Comparison of ENCODE assay signal across 8 mouse cellular contexts in genomic region chr12:102282763-102283482, GRCm38 (mm10). TPM values are rescaled to one million over a fixed set of nuclear protein-coding genes. Genes with fewer than 3 reads are reported as not detected.
DNase-seq lines count a peak whose midpoint lies in the region; ATAC-seq and TF ChIP-seq lines count a peak whose summit lies in the region.

Rin3 (plus strand) TSS chr12:102283048.

- ATAC-seq in lung, embryonic 14.5 days (ENCODE audit: insufficient read depth) = peak; percentile 63
- ATAC-seq in neural tube, embryonic 14.5 days (ENCODE audit: low read depth) = peak; percentile 67

- peak within 1 kb of the TSS; percentile 75 for H3K4me3 ChIP-seq in embryonic facial prominence, embryonic 10.5 days
- peak within 1 kb of the TSS; percentile 62 for H3K4me3 ChIP-seq in lung, embryonic 14.5 days (ENCODE audit: low read depth, low read length)
- peak within 1 kb of the TSS; percentile 52 for H3K4me3 ChIP-seq in neural tube, embryonic 14.5 days (ENCODE audit: low read depth, low read length)

- H3K4me1 ChIP-seq in embryonic facial prominence, embryonic 10.5 days = peaks cover 24% of the 10 kb centered on the region
- peaks cover 37% of the 10 kb centered on the region for H3K4me1 ChIP-seq in lung, embryonic 14.5 days (ENCODE audit: insufficient read depth)
- peaks cover 8% of the 10 kb centered on the region for H3K4me1 ChIP-seq in neural tube, embryonic 14.5 days (ENCODE audit: control insufficient read depth, insufficient read depth, low read length)

- H3K36me3 ChIP-seq in embryonic facial prominence, embryonic 10.5 days (replicated peaks) = no peaks in the 10 kb centered on the region
- no peaks in the 10 kb centered on the region for H3K36me3 ChIP-seq in lung, embryonic 14.5 days (ENCODE audit: insufficient read depth)
- H3K36me3 ChIP-seq in neural tube, embryonic 14.5 days (ENCODE audit: control insufficient read depth, insufficient read depth, low read length) = no peaks in the 10 kb centered on the region

- H3K27me3 ChIP-seq in embryonic facial prominence, embryonic 10.5 days (replicated peaks; ENCODE audit: low read depth, poor library complexity, severe bottlenecking) = peaks cover 51% of the 10 kb centered on the region
- H3K27me3 ChIP-seq in lung, embryonic 14.5 days (ENCODE audit: insufficient read depth, low read length) = no peaks in the 10 kb centered on the region
- no peaks in the 10 kb centered on the region for H3K27me3 ChIP-seq in neural tube, embryonic 14.5 days (ENCODE audit: control insufficient read depth, insufficient read depth, low read length)

- peak; percentile 8 to 24 for DNase-seq in layer of hippocampus, postnatal 14 days (ENCODE audit: low spot score in 2 of 2)
- no peak for DNase-seq in layer of hippocampus, adult 18-20 months (ENCODE audit: low spot score in 2 of 2)
- DNase-seq in embryonic facial prominence, embryonic 10.5 days (ENCODE audit: low spot score) = peak; percentile 69
- peak; percentile 67 to 76 for DNase-seq in heart, adult 9 months (ENCODE audit: low spot score in 2 of 2)
- peak; percentile 80 for DNase-seq in kidney, adult 18-20 months
- DNase-seq in lung, embryonic 14.5 days = peak; percentile 76
- DNase-seq in thymus, postnatal 36 days = peak; percentile 68 to 71

- peak within 1 kb of the TSS; percentile 92 for H3K4me2 ChIP-seq in lung, embryonic 14.5 days
- H3K4me2 ChIP-seq in neural tube, embryonic 14.5 days (ENCODE audit: low read depth, low read length) = peak within 1 kb of the TSS; percentile 98

- H3K27ac ChIP-seq in embryonic facial prominence, embryonic 10.5 days (replicated peaks) = peak within 1 kb of the TSS; percentile 84
- peak within 1 kb of the TSS; percentile 79 for H3K27ac ChIP-seq in lung, embryonic 14.5 days (ENCODE audit: low read depth)
- peak within 1 kb of the TSS; percentile 50 for H3K27ac ChIP-seq in neural tube, embryonic 14.5 days (ENCODE audit: low read depth, low read length)

- peak within 1 kb of the TSS; percentile 83 for H3K9ac ChIP-seq in lung, embryonic 14.5 days
- peak within 1 kb of the TSS; percentile 59 for H3K9ac ChIP-seq in neural tube, embryonic 14.5 days (replicated peaks; ENCODE audit: low read depth, low read length)

- WGBS in embryonic facial prominence, embryonic 10.5 days = under 1% methylated on average over 75 of the region's 75 CpGs
- 1% methylated on average over 74 of the region's 75 CpGs for WGBS in lung, embryonic 14.5 days
- under 1% methylated on average over 75 of the region's 75 CpGs for WGBS in neural tube, embryonic 14.5 days

- no peak for TF ChIP-seq CTCF in lung, embryonic 14.5 days (IDR thresholded peaks at IDR 0.05; ENCODE audit: low read depth)

- H3K9me3 ChIP-seq in embryonic facial prominence, embryonic 10.5 days = 0 out of 2 replicates have a peak, but pooled peaks cover 2% of the 10 kb centered on the region
- H3K9me3 ChIP-seq in lung, embryonic 14.5 days (ENCODE audit: low read depth, low read length) = no peaks in the 10 kb centered on the region
- H3K9me3 ChIP-seq in neural tube, embryonic 14.5 days (ENCODE audit: control insufficient read depth, low read length) = no peaks in the 10 kb centered on the region

RNA-seq across cellular contexts. Expression of gene Rin3, which starts in this region (rescaled TPM):
- total RNA-seq in layer of hippocampus, postnatal 14 days (2021) = 1 to 10 TPM; 4.0 to 4.4 TPM
- 1 to 10 TPM; 3.0 to 3.3 TPM for total RNA-seq in layer of hippocampus, adult 18-20 months (2021)
- polyA plus RNA-seq in embryonic facial prominence, embryonic 10.5 days (2016; fragmentation: Nextera tagmentation; extraction: Ambion mirVana) = 3.8 and 4.0 TPM in 2 replicates
- polyA plus RNA-seq in lung, embryonic 14.5 days (2014; fragmentation: Nextera tagmentation; extraction: Ambion mirVana) = 14.3 and 15.4 TPM in 2 replicates
- polyA plus RNA-seq in neural tube, embryonic 14.5 days (2014; fragmentation: Nextera tagmentation; extraction: Ambion mirVana) = 0.95 and 3.3 TPM in 2 replicates

Comparison
In these comparisons a context has a peak if more than half of its experiments do, and no peak if none do; other contexts are left out.
1. DNase-seq: peak in layer of hippocampus, postnatal 14 days (2 of 2), embryonic facial prominence, embryonic 10.5 days (single experiment), heart, adult 9 months (2 of 2), kidney, adult 18-20 months (single experiment), lung, embryonic 14.5 days (single experiment) and thymus, postnatal 36 days (2 of 2); none in layer of hippocampus, adult 18-20 months (0 of 2).
2. Peak in every context shown above with its lines, with median percentiles within 50 percentile points of each other: H3K27ac ChIP-seq and H3K4me3 ChIP-seq.